Mouse (Mus musculus) forebrain, postnatal 0 days (tissue): ENCODE data around the gene Sox6. TPM values are rescaled to one million over a fixed set of nuclear protein-coding genes. Genes with fewer than 3 reads are reported as not detected.

Experiments used
- ATAC-seq: fragments of 200-750 bp; cut with Nextera tagmentation; 2 replicates; pipeline ENCODE4 v1.8.0; 2017; ENCODE audit warnings: mild to moderate bottlenecking, moderate library complexity
- DNase-seq: peaks from one replicate; pipeline ENCODE4 v3.0.0-alpha.2; 2015
- H3K27ac ChIP-seq: fragments of 300-500 bp; sonication (generic); 2 replicates; pipeline ENCODE4 v1.5.1; 2014; ENCODE audit warnings: low read depth, mild to moderate bottlenecking, antibody characterized with exemption, low read length, moderate library complexity, mixed read lengths
- H3K27me3 ChIP-seq: fragments of 300-500 bp; sonication (generic); 2 replicates; pipeline ENCODE4 v1.6.1; 2014; ENCODE audit warnings: mild to moderate bottlenecking, low read length, mixed read lengths; ENCODE audit not compliant: insufficient read depth
- H3K36me3 ChIP-seq: fragments of 300-500 bp; sonication (generic); 2 replicates; pipeline ENCODE4 v1.6.1; 2014; ENCODE audit warnings: mild to moderate bottlenecking, moderate library complexity; ENCODE audit not compliant: insufficient read depth
- H3K4me1 ChIP-seq: fragments of 300-500 bp; sonication (generic); 2 replicates; pipeline ENCODE4 v1.6.1; 2014; ENCODE audit warnings: antibody characterized with exemption; ENCODE audit not compliant: insufficient read depth
- H3K4me2 ChIP-seq: fragments of 300-500 bp; sonication (generic); 2 replicates; pipeline ENCODE4 v1.6.1; 2014; ENCODE audit warnings: low read depth, mild to moderate bottlenecking, moderate library complexity
- H3K4me3 ChIP-seq: fragments of 300-500 bp; sonication (generic); 2 replicates; pipeline ENCODE4 v1.5.1; 2014; ENCODE audit warnings: low read depth, low read length, mixed read lengths
- H3K9ac ChIP-seq: fragments of 300-500 bp; sonication (generic); 2 replicates; pipeline ENCODE4 v1.6.1; 2014; ENCODE audit warnings: mild to moderate bottlenecking
- H3K9me3 ChIP-seq: fragments of 300-500 bp; sonication (generic); 2 replicates; pipeline ENCODE4 v1.6.1; 2016; ENCODE audit warnings: low read length
- CTCF ChIP-seq: sonication (generic); IDR thresholded peaks from 2 replicates; pipeline ENCODE4 v1.5.1; 2016; ENCODE audit warnings: antibody characterized with exemption, control low read depth, low read depth
- WGBS: fragments of 180-500 bp; shearing (Covaris S2); extraction: QIAGEN DNeasy Blood & Tissue Kit; methylation state at CpG from one replicate; pipeline ENCODE4 v1.1.7; 2014; 5-methylcytosine and 5-hydroxymethylcytosine counted together
- polyA plus RNA-seq: library from polyadenylated mRNA; unstranded; fragments of >200 nt; fragmentation: Nextera tagmentation; extraction: Ambion mirVana; gene quantifications from 2 replicates; pipeline ENCODE4 v1.2.1, GENCODE M21; 2015
- total RNA-seq: library from RNA; depleted of rRNA; stranded (reverse); fragments of >200 nt; gene quantifications from 2 replicates; pipeline ENCODE4 v1.2.3, GENCODE M21; 2014; rRNA removed

The Sox6 gene
- total and polyA plus RNA-seq, 2 experiments from 2014 or later, result 46.2 to 64.7 TPM

DNA sequence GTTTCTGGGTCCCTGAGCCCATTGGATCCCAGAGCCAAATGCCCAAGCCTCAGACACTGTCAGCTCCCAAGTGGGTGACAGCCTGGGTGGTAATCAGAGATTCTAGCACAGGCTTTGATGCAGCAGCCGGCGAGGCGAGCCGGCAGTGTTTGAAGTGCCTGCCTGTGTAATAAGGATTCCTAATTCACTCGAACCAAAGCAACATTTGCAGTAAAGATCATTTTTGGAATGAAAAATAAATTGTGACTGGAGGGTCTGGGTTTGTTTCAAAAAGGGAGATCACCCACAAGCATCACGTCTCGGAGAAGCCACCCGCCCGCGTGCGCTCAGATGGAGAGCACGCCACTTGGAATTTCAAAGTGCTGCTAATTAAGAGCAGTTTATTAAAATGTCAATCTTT is 617.6 kb downstream of the Sox6 start:
- peak; percentile 64 for ATAC-seq
- 13% methylated on average over 12 of the region's 12 CpGs for WGBS
- Histone ChIP-seq H3K4me2 (peak overlapping the region; percentile 26; the same call in 1 of the 2 replicates), H3K4me3 (no peak overlapping the region), H3K9me3 (no peaks in the 10 kb centered on the region), H3K27ac (0 out of 2 replicates have a peak overlapping the region, but pooled peaks have one; percentile 15), H3K36me3 (no peaks in the 10 kb centered on the region), H3K4me1 (peaks cover 7% of the 10 kb centered on the region; the same call in 1 of the 2 replicates), H3K27me3 (no peaks in the 10 kb centered on the region), H3K9ac (no peak overlapping the region)
- DNase-seq, result peak; percentile 54
- TF ChIP-seq CTCF, result no peak

Other genes with a start within 250 kb of the Sox6 start
- gene 1110004F10Rik, start 601 bp upstream of the Sox6 start, total RNA-seq, result 211 and 229 TPM in 2 replicates
- gene 1110004F10Rik, start 601 bp upstream of the Sox6 start, polyA plus RNA-seq, result 431 and 439 TPM in 2 replicates
- 0.76 and 0.92 TPM in 2 replicates for gene Gm4353, start 45.8 kb upstream of the Sox6 start, total RNA-seq
- 0.31 and 0.53 TPM in 2 replicates for gene Gm4353, start 45.8 kb upstream of the Sox6 start, polyA plus RNA-seq